Mouse (Mus musculus): Measurements from ENCODE around the gene Ppwd1. TPM values are rescaled to one million over a fixed set of nuclear protein-coding genes. Genes with fewer than 3 reads are reported as not detected.
"Not testable (repeated sequence)": the region's sequence is repeated elsewhere in the genome, so short reads cannot be mapped to it uniquely, and the experiment has no call there.

Gene Ppwd1
- 6.8 and 7.6 TPM in 2 replicates for polyA plus RNA-seq (2015; fragmentation: Nextera tagmentation; extraction: Ambion mirVana)

- H3K27ac ChIP-seq (ENCODE audit: low read depth, low read length), result peak within 1 kb of the TSS; percentile 93
- peak; percentile 100 for ATAC-seq
- H3K36me3 ChIP-seq (ENCODE audit: control insufficient read depth, insufficient read depth, low read length), result no peaks in the 10 kb centered on the region
- no peaks in the 10 kb centered on the region for H3K27me3 ChIP-seq (replicated peaks; ENCODE audit: control insufficient read depth, insufficient read depth, low read length)
- no peaks in the 10 kb centered on the region for H3K9me3 ChIP-seq (ENCODE audit: control insufficient read depth, low read length)
- peak within 1 kb of the TSS; percentile 76 for H3K4me2 ChIP-seq (ENCODE audit: low read length)
- H3K4me1 ChIP-seq (ENCODE audit: control insufficient read depth, insufficient read depth, low read depth, low read length), result peaks cover 12% of the 10 kb centered on the region
- H3K9ac ChIP-seq (ENCODE audit: low read depth, low read length), result peak within 1 kb of the TSS; percentile 89
- peak within 1 kb of the TSS; percentile 63 for H3K4me3 ChIP-seq (ENCODE audit: low read length)
- 0% methylated on average over 55 of the region's 55 CpGs for WGBS
Measured at GRCm38 (mm10) chr13:104228384-104229066, at the start of gene Ppwd1, which contains the start of gene Cenpk. Ppwd1 (minus strand) TSS chr13:104228843. Cenpk (plus strand) TSS chr13:104228611.

GRCm38 (mm10) chr13:104258997-104259396 is 30.4 kb upstream of the Ppwd1 start:
- 94% methylated on average over 3 of the region's 3 CpGs for WGBS
- H3K4me3 ChIP-seq (ENCODE audit: low read length), result no peak overlapping the region

GRCm38 (mm10) chr13:104229181-104229580 is 538 bp upstream of the Ppwd1 start:
- Histone ChIP-seq H3K4me2 (ENCODE audit: low read length) (peak overlapping the region; percentile 71), H3K9me3 (ENCODE audit: control insufficient read depth, low read length) (no peaks in the 10 kb centered on the region), H3K4me1 (ENCODE audit: control insufficient read depth, insufficient read depth, low read depth, low read length) (peaks cover 12% of the 10 kb centered on the region), H3K9ac (ENCODE audit: low read depth, low read length) (peak overlapping the region; percentile 73), H3K27ac (ENCODE audit: low read depth, low read length) (no peak overlapping the region), H3K36me3 (ENCODE audit: control insufficient read depth, insufficient read depth, low read length) (no peaks in the 10 kb centered on the region), H3K4me3 (ENCODE audit: low read length) (peak overlapping the region; percentile 63), H3K27me3 (replicated peaks; ENCODE audit: control insufficient read depth, insufficient read depth, low read length) (no peaks in the 10 kb centered on the region)
- WGBS, result 8% methylated on average over 15 of the region's 15 CpGs
- peak; percentile 9 for ATAC-seq

More at GRCm38 (mm10) chr13:104258997-104259396, 30.4 kb upstream of the Ppwd1 start:
- no peaks in the 10 kb centered on the region for H3K9me3 ChIP-seq (ENCODE audit: control insufficient read depth, low read length)
- H3K4me1 ChIP-seq (ENCODE audit: control insufficient read depth, insufficient read depth, low read depth, low read length), result no peaks in the 10 kb centered on the region
- no peak overlapping the region for H3K9ac ChIP-seq (ENCODE audit: low read depth, low read length)
- no peak for ATAC-seq
- H3K27me3 ChIP-seq (replicated peaks; ENCODE audit: control insufficient read depth, insufficient read depth, low read length), result no peaks in the 10 kb centered on the region
- H3K4me2 ChIP-seq (ENCODE audit: low read length), result no peak overlapping the region
- no peak overlapping the region for H3K27ac ChIP-seq (ENCODE audit: low read depth, low read length)
- no peaks in the 10 kb centered on the region for H3K36me3 ChIP-seq (ENCODE audit: control insufficient read depth, insufficient read depth, low read length)

GRCm38 (mm10) chr13:104227478-104227877 is 1.2 kb downstream of the Ppwd1 start:
- Histone ChIP-seq H3K36me3 (ENCODE audit: control insufficient read depth, insufficient read depth, low read length) (no peaks in the 10 kb centered on the region), H3K27ac (ENCODE audit: low read depth, low read length) (no peak overlapping the region), H3K4me2 (ENCODE audit: low read length) (peak overlapping the region; percentile 76), H3K4me3 (ENCODE audit: low read length) (peak overlapping the region; percentile 63), H3K9ac (ENCODE audit: low read depth, low read length) (no peak overlapping the region), H3K9me3 (ENCODE audit: control insufficient read depth, low read length) (no peaks in the 10 kb centered on the region), H3K27me3 (replicated peaks; ENCODE audit: control insufficient read depth, insufficient read depth, low read length) (no peaks in the 10 kb centered on the region), H3K4me1 (ENCODE audit: control insufficient read depth, insufficient read depth, low read depth, low read length) (peaks cover 12% of the 10 kb centered on the region)
- ATAC-seq, result no peak
- WGBS, result 72% methylated on average over 3 of the region's 3 CpGs

- H3K36me3 ChIP-seq (ENCODE audit: control insufficient read depth, insufficient read depth, low read length), result peaks cover 5% of the 10 kb centered on the region; the same call in 1 of the 2 replicates
- H3K27ac ChIP-seq (ENCODE audit: low read depth, low read length), result no peak overlapping the region
- no peaks in the 10 kb centered on the region for H3K27me3 ChIP-seq (replicated peaks; ENCODE audit: control insufficient read depth, insufficient read depth, low read length)
- no peak overlapping the region for H3K4me2 ChIP-seq (ENCODE audit: low read length)
- WGBS, result 59% methylated on average over 1 of the region's 1 CpGs
- no peak overlapping the region for H3K9ac ChIP-seq (ENCODE audit: low read depth, low read length)
- H3K4me1 ChIP-seq (ENCODE audit: control insufficient read depth, insufficient read depth, low read depth, low read length), result no peaks in the 10 kb centered on the region
- no peak for ATAC-seq
- H3K4me3 ChIP-seq (ENCODE audit: low read length), result no peak overlapping the region
- no peaks in the 10 kb centered on the region for H3K9me3 ChIP-seq (ENCODE audit: control insufficient read depth, low read length)
Measured at GRCm38 (mm10) chr13:104204313-104204712, 24.3 kb downstream of the Ppwd1 start.

DNA sequence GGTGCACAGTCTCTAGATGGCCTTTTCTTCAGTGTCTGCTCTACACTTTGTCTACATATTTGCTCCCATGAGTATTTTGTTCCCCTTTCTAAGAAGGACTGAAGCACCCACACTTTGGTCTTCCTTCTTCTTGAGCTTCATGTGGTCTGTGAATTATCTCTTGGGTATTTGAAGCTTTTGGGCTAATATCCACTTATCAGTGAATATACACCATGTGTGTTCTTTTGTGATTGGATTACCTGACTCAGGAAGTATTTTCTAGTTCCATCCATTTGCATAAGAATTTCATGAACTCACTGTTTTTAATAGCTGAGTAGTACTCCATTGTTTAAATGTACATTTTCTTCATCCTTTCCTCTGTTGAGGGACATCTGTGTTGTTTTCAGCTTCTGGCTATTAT is 32.8 kb downstream of the Ppwd1 start:
- H3K4me2 ChIP-seq (ENCODE audit: low read length); H3K9me3 ChIP-seq (ENCODE audit: control insufficient read depth, low read length); H3K4me1 ChIP-seq (ENCODE audit: control insufficient read depth, insufficient read depth, low read depth, low read length); H3K27ac ChIP-seq (ENCODE audit: low read depth, low read length); H3K4me3 ChIP-seq (ENCODE audit: low read length); ATAC-seq; H3K9ac ChIP-seq (ENCODE audit: low read depth, low read length); H3K27me3 ChIP-seq (replicated peaks; ENCODE audit: control insufficient read depth, insufficient read depth, low read length): not testable (repeated sequence)
- H3K36me3 ChIP-seq (ENCODE audit: control insufficient read depth, insufficient read depth, low read length), result peaks cover 10% of the 10 kb centered on the region

DNA sequence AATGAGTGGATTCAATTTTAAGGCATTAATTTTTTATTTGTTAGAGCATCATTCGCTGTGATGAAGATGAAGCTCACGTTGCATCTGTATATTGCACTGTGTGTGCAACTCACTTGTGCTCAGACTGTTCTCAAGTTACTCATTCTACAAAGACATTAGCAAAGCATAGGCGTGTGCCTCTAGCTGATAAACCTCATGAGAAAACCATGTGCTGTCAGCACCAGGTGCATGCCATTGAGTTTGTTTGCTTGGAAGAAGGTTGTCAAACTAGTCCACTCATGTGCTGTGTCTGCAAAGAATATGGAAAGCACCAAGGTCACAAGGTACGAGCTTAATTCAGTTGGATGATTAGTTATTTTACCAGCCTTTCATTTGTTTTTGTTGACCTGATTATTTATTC is 41.3 kb downstream of the Ppwd1 start:
- 96% methylated on average over 4 of the region's 4 CpGs for WGBS
- H3K4me3 ChIP-seq (ENCODE audit: low read length), result no peak overlapping the region
- no peak overlapping the region for H3K27ac ChIP-seq (ENCODE audit: low read depth, low read length)
- no peak for ATAC-seq
- H3K4me1 ChIP-seq (ENCODE audit: control insufficient read depth, insufficient read depth, low read depth, low read length), result no peaks in the 10 kb centered on the region
- no peak overlapping the region for H3K9ac ChIP-seq (ENCODE audit: low read depth, low read length)
- no peaks in the 10 kb centered on the region for H3K27me3 ChIP-seq (replicated peaks; ENCODE audit: control insufficient read depth, insufficient read depth, low read length)
- H3K4me2 ChIP-seq (ENCODE audit: low read length), result no peak overlapping the region
- peaks cover 13% of the 10 kb centered on the region for H3K36me3 ChIP-seq (ENCODE audit: control insufficient read depth, insufficient read depth, low read length)
- H3K9me3 ChIP-seq (ENCODE audit: control insufficient read depth, low read length), result no peaks in the 10 kb centered on the region

DNA sequence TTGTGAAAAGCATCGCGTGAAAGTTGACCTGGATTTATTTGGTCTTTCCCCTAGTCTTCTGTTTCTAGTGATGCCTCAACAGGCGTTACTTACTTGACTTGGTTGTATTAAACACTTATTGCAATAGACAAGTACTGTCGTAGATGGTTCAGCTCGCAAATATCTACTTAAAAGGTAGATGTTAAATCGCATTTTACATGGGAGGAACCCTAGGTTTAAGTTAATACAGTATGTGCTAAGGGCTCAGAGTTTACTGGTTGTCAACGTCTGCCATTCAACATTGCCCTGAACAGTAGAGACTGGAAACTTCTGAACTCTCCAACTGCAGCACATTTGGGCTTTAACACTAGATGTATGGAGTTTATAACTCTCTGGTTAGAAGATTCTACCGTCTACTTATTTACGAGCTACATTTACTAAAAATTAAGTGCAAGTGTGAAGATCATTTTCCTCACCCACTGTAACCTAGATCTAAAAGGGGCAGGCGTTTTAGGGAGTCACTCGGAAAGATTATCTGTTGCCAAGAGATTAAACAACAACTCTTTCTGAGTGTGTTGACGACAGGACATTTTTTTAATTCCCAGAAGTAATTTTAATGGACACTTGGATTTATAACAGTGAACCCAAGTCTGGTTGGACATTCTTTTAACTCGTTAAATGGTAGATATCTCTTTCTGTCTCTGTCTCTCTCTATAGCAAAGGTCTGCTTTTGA is 49.3 kb downstream of the Ppwd1 start:
- Histone ChIP-seq H3K27ac (ENCODE audit: low read depth, low read length) (peak overlapping the region; percentile 85), H3K4me2 (ENCODE audit: low read length) (peak overlapping the region; percentile 75), H3K36me3 (ENCODE audit: control insufficient read depth, insufficient read depth, low read length) (no peaks in the 10 kb centered on the region), H3K9me3 (ENCODE audit: control insufficient read depth, low read length) (no peaks in the 10 kb centered on the region), H3K27me3 (replicated peaks; ENCODE audit: control insufficient read depth, insufficient read depth, low read length) (no peaks in the 10 kb centered on the region), H3K4me3 (ENCODE audit: low read length) (peak overlapping the region; percentile 82), H3K4me1 (ENCODE audit: control insufficient read depth, insufficient read depth, low read depth, low read length) (peaks cover 13% of the 10 kb centered on the region), H3K9ac (ENCODE audit: low read depth, low read length) (peak overlapping the region; percentile 97)
- 25% methylated on average over 13 of the region's 13 CpGs for WGBS
- no peak for ATAC-seq

GRCm38 (mm10) chr13:104178650-104179121 is 50.0 kb downstream of the Ppwd1 start, which contains the start of gene Trim23:
Trim23 (plus strand) TSS chr13:104178797.
- Histone ChIP-seq H3K9me3 (ENCODE audit: control insufficient read depth, low read length) (no peaks in the 10 kb centered on the region), H3K27ac (ENCODE audit: low read depth, low read length) (peak within 1 kb of the TSS; percentile 85)
- peak; percentile 98 for ATAC-seq

More at GRCm38 (mm10) chr13:104178650-104179121, 50.0 kb downstream of the Ppwd1 start, which contains the start of gene Trim23:
- Histone ChIP-seq H3K4me3 (ENCODE audit: low read length) (peak within 1 kb of the TSS; percentile 82), H3K36me3 (ENCODE audit: control insufficient read depth, insufficient read depth, low read length) (no peaks in the 10 kb centered on the region), H3K9ac (ENCODE audit: low read depth, low read length) (peak within 1 kb of the TSS; percentile 97), H3K27me3 (replicated peaks; ENCODE audit: control insufficient read depth, insufficient read depth, low read length) (no peaks in the 10 kb centered on the region), H3K4me2 (ENCODE audit: low read length) (peak within 1 kb of the TSS; percentile 75), H3K4me1 (ENCODE audit: control insufficient read depth, insufficient read depth, low read depth, low read length) (peaks cover 13% of the 10 kb centered on the region)
- WGBS, result 1% methylated on average over 38 of the region's 38 CpGs

All from hindbrain, embryonic 16.5 days (tissue).